Mouse (Mus musculus) CH12.LX (cell line): ENCODE measurements around the gene Tmprss3. TPM values are rescaled to one million over a fixed set of nuclear protein-coding genes. Genes with fewer than 3 reads are reported as not detected.

Experiments used
- DNase-seq: peaks from one replicate; pipeline ENCODE4 v3.0.0-alpha.2; 2013; ENCODE audit errors: extremely low read depth
- H3K27ac ChIP-seq: 2 replicates; pipeline ENCODE4 v1.5.1; 2012; ENCODE audit warnings: low read depth, mild to moderate bottlenecking, control low read depth, moderate library complexity; ENCODE audit not compliant: insufficient read depth
- H3K27me3 ChIP-seq: replicated peaks from 2 replicates; pipeline ENCODE3; 2012; ENCODE audit warnings: inconsistent platforms
- H3K36me3 ChIP-seq, 2 experiments: replicated peaks in 1 of 2; 2 replicates each; pipeline versions ENCODE3 to v1.6.1; 2012; ENCODE audit warnings: inconsistent platforms in 1 of 2, low read length in 1 of 2, mild to moderate bottlenecking in 1 of 2, mixed read lengths in 1 of 2, moderate library complexity in 1 of 2; ENCODE audit not compliant: control insufficient read depth in 1 of 2, insufficient read depth in 1 of 2
- H3K4me1 ChIP-seq, 2 experiments: 2 replicates each; pipeline ENCODE4 v1.6.1; 2012; ENCODE audit warnings: inconsistent platforms in 1 of 2, moderate library complexity in 1 of 2; ENCODE audit not compliant: insufficient read depth in 2 of 2, control insufficient read depth in 1 of 2
- H3K4me2 ChIP-seq: 2 replicates; pipeline ENCODE4 v1.6.1; 2012; ENCODE audit warnings: low read depth, mild to moderate bottlenecking, control low read depth; ENCODE audit not compliant: poor library complexity, insufficient read depth, severe bottlenecking
- H3K4me3 ChIP-seq, 3 experiments: fragments of 150-350 bp in 1 of 3; sonication (generic) in 1 of 3; replicated peaks in 1 of 3; 2 replicates each; pipeline versions ENCODE3 to v1.5.1; 2011 to 2012; ENCODE audit warnings: low read depth in 2 of 3, low read length in 2 of 3, mild to moderate bottlenecking in 2 of 3, moderate library complexity in 2 of 3, control low read depth in 1 of 3, improper control_type of control experiment in 1 of 3, inconsistent platforms in 1 of 3, mixed read lengths in 1 of 3; ENCODE audit not compliant: poor library complexity in 1 of 3
- H3K79me2 ChIP-seq: replicated peaks from 2 replicates; pipeline ENCODE4 v1.6.1; 2012; ENCODE audit warnings: mild to moderate bottlenecking, moderate library complexity; ENCODE audit not compliant: control insufficient read depth, poor library complexity, insufficient read depth, severe bottlenecking; ENCODE audit errors: extremely low read depth
- H3K9ac ChIP-seq: 2 replicates; pipeline ENCODE4 v1.6.1; 2012; ENCODE audit warnings: low read depth, mild to moderate bottlenecking, control low read depth, moderate library complexity; ENCODE audit not compliant: insufficient read depth
- H3K9me3 ChIP-seq: replicated peaks from 2 replicates; pipeline ENCODE3; 2012; ENCODE audit warnings: low read length, inconsistent platforms, mixed read lengths
- BHLHE40 ChIP-seq: IDR thresholded peaks from 2 replicates; pipeline ENCODE4 v1.6.1; 2011; ENCODE audit warnings: mild to moderate bottlenecking, low read depth, low read length, improper control_type of control experiment
- CHD1 ChIP-seq: IDR thresholded peaks from 2 replicates; pipeline ENCODE4 v1.6.1; 2012; ENCODE audit warnings: low read depth, low read length, improper control_type of control experiment, inconsistent platforms
- CHD2 ChIP-seq: IDR thresholded peaks from 2 replicates; pipeline ENCODE4 v1.6.1; 2011; ENCODE audit warnings: low read length, improper control_type of control experiment
- CTCF ChIP-seq, 2 experiments: IDR thresholded peaks in 1 of 2; conservative IDR thresholded peaks in 1 of 2; 2 replicates each; pipeline ENCODE4 v1.5.1; 2011 to 2012; ENCODE audit warnings: low read depth in 2 of 2, low read length in 2 of 2, improper control_type of control experiment in 1 of 2, inconsistent platforms in 1 of 2, mild to moderate bottlenecking in 1 of 2, moderate library complexity in 1 of 2
- EP300 ChIP-seq: IDR thresholded peaks from 2 replicates; pipeline ENCODE4 v1.6.1; 2011; ENCODE audit warnings: low read length, improper control_type of control experiment
- IRF4 ChIP-seq: IDR thresholded peaks from 2 replicates; pipeline ENCODE4 v1.6.1; 2014; ENCODE audit warnings: low read depth, mild to moderate bottlenecking, inconsistent platforms, low read length, improper control_type of control experiment
- JUN ChIP-seq: IDR thresholded peaks from 2 replicates; pipeline ENCODE4 v1.6.1; 2011; ENCODE audit warnings: low read depth, mild to moderate bottlenecking, low read length, improper control_type of control experiment, moderate library complexity; ENCODE audit not compliant: insufficient read depth
- KAT2A ChIP-seq: IDR thresholded peaks from 2 replicates; pipeline ENCODE4 v1.6.1; 2012; ENCODE audit warnings: low read length, improper control_type of control experiment, inconsistent platforms; ENCODE audit not compliant: insufficient replicate concordance
- MAX ChIP-seq: IDR thresholded peaks from 2 replicates; pipeline ENCODE4 v1.6.1; 2011; ENCODE audit warnings: low read length, improper control_type of control experiment
- MAZ ChIP-seq: IDR thresholded peaks from 2 replicates; pipeline ENCODE4 v1.6.1; 2012; ENCODE audit warnings: low read depth, mild to moderate bottlenecking, inconsistent platforms, low read length, improper control_type of control experiment, moderate library complexity
- MEF2A ChIP-seq: IDR thresholded peaks from 2 replicates; pipeline ENCODE4 v1.6.1; 2014; ENCODE audit warnings: low read depth, mild to moderate bottlenecking, inconsistent platforms, low read length, improper control_type of control experiment, borderline replicate concordance
- NRF1 ChIP-seq: IDR thresholded peaks from 2 replicates; pipeline ENCODE4 v1.6.1; 2014; ENCODE audit warnings: low read depth, mild to moderate bottlenecking, inconsistent platforms, low read length, improper control_type of control experiment, moderate library complexity
- RAD21 ChIP-seq: IDR thresholded peaks from 2 replicates; pipeline ENCODE4 v1.6.1; 2011; ENCODE audit warnings: low read depth, mild to moderate bottlenecking, low read length, improper control_type of control experiment, moderate library complexity
- SIN3A ChIP-seq: IDR thresholded peaks from 2 replicates; pipeline ENCODE4 v1.6.1; 2012; ENCODE audit warnings: low read length, improper control_type of control experiment, inconsistent platforms
- SMC3 ChIP-seq: IDR thresholded peaks from 2 replicates; pipeline ENCODE4 v1.6.1; 2011; ENCODE audit warnings: low read depth, low read length, improper control_type of control experiment
- TBP ChIP-seq: conservative IDR thresholded peaks from 2 replicates; pipeline ENCODE4 v1.6.1; 2011; ENCODE audit warnings: low read depth, low read length, improper control_type of control experiment
- TCF12 ChIP-seq: IDR thresholded peaks from 2 replicates; pipeline ENCODE4 v1.6.1; 2014; ENCODE audit warnings: low read depth, mild to moderate bottlenecking, inconsistent platforms, low read length, improper control_type of control experiment
- UBTF ChIP-seq: IDR thresholded peaks from 2 replicates; pipeline ENCODE4 v1.6.1; 2012; ENCODE audit warnings: low read depth, mild to moderate bottlenecking, inconsistent platforms, low read length, improper control_type of control experiment, moderate library complexity
- USF1 ChIP-seq: IDR thresholded peaks from 2 replicates; pipeline ENCODE4 v1.6.1; 2014; ENCODE audit warnings: low read depth, mild to moderate bottlenecking, inconsistent platforms, low read length, improper control_type of control experiment
- USF2 ChIP-seq: conservative IDR thresholded peaks from 2 replicates; pipeline ENCODE4 v1.6.1; 2011; ENCODE audit warnings: low read depth, low read length, improper control_type of control experiment
- ZC3H11A ChIP-seq: IDR thresholded peaks from 2 replicates; pipeline ENCODE4 v1.6.1; 2012; ENCODE audit warnings: low read depth, mild to moderate bottlenecking, inconsistent platforms, low read length, improper control_type of control experiment
- ZMIZ1 ChIP-seq: IDR thresholded peaks from 2 replicates; pipeline ENCODE4 v1.6.1; 2012; ENCODE audit warnings: low read depth, mild to moderate bottlenecking, inconsistent platforms, low read length, improper control_type of control experiment
- dilution Hi-C: fragments of 300-500 bp; cut with MboI; formaldehyde crosslinking; loops from 2 replicates; pipeline ENCODE4 v1.14.3; 2020; ENCODE audit warnings: low sequenced_read_pairs; ENCODE audit not compliant: extremely low pct_unique_long_range_greater_than_20kb, extremely low pct_ligation_motif_present
- in situ Hi-C: fragments of 300-500 bp; cut with MboI; formaldehyde crosslinking; loops from 3 replicates; pipeline ENCODE4 v1.14.3; 2019; ENCODE audit warnings: low sequenced_read_pairs, low pct_ligation_motif_present, low pct_unique_long_range_greater_than_20kb, mixed read lengths
- polyA plus RNA-seq: library from polyadenylated mRNA; unstranded; fragments of >175 nt; gene quantifications from 2 replicates; pipeline ENCODE4 v1.2.1, GENCODE M21; 2012; ENCODE audit warnings: low read depth; ENCODE audit not compliant: insufficient read length
- total RNA-seq, 2 experiments: library from RNA; depleted of rRNA; stranded (reverse); fragments of 300-350 nt in 1 of 2; fragments of >200 nt in 1 of 2; gene quantifications; 2 replicates each; pipeline ENCODE4 v1.2.3; 2012 to 2014

Gene Tmprss3
- total and polyA plus RNA-seq, 3 experiments: not detected

- Histone ChIP-seq H3K27ac (no peak overlapping the region), H3K9ac (no peak overlapping the region), H3K9me3 (no peaks in the 10 kb centered on the region), H3K4me1 (peaks cover 5 to 20% of the 10 kb centered on the region in 2 experiments; a peak in 3 of 4 replicates)
- TF ChIP-seq SIN3A (no peak), JUN (no peak), USF2 (no peak), CHD1 (no peak), IRF4 (no peak), EP300 (no peak), TCF12 (no peak), KAT2A (no peak), RAD21 (no peak), TBP (no peak)
- TF ChIP-seq, all 38 proteins: peak for 0
- no peaks in the 10 kb centered on the region for H3K79me2 ChIP-seq
- in situ Hi-C loops: no loop called here
- DNase-seq: no peak
- H3K36me3 ChIP-seq: no peaks in the 10 kb centered on the region
- no peak overlapping the region for H3K4me2 ChIP-seq
- no peak overlapping the region for H3K4me3 ChIP-seq
- dilution Hi-C loops: no loop called here
- peaks cover 7% of the 10 kb centered on the region for H3K27me3 ChIP-seq
These were observed 11.5 kb upstream of the Tmprss3 start for GRCm38 (mm10) chr17:31210299-31210698.

- Histone ChIP-seq H3K27me3 (peaks cover 7% of the 10 kb centered on the region), H3K79me2 (no peaks in the 10 kb centered on the region)
- in situ Hi-C loops: no loop called here
- TF ChIP-seq CHD2: no peak
- TF ChIP-seq, all 38 proteins: peak for 0
- Histone ChIP-seq H3K4me2 (no peak overlapping the region), H3K36me3 (no peaks in the 10 kb centered on the region), H3K27ac (no peak overlapping the region), H3K4me3 (no peak overlapping the region), H3K9me3 (no peaks in the 10 kb centered on the region), H3K4me1 (peaks cover 0 to 11% of the 10 kb centered on the region in 2 experiments; a peak in 2 of 4 replicates), H3K9ac (no peak overlapping the region)
- dilution Hi-C loops: no loop called here
- no peak for DNase-seq
These were observed 10.7 kb upstream of the Tmprss3 start for GRCm38 (mm10) chr17:31209376-31209930.

GRCm38 (mm10) chr17:31208654-31209053 is 9.9 kb upstream of the Tmprss3 start:
- Histone ChIP-seq H3K9me3 (no peaks in the 10 kb centered on the region), H3K4me1 (peaks cover 0 to 6% of the 10 kb centered on the region in 2 experiments; a peak in 2 of 4 replicates), H3K27ac (no peak overlapping the region), H3K36me3 (no peaks in the 10 kb centered on the region), H3K9ac (no peak overlapping the region), H3K4me3 (no peak overlapping the region), H3K79me2 (no peaks in the 10 kb centered on the region), H3K4me2 (no peak overlapping the region), H3K27me3 (peaks cover 7% of the 10 kb centered on the region)
- no peak for DNase-seq
- dilution Hi-C loops: no loop called here
- in situ Hi-C loops: no loop called here
- no peak for TF ChIP-seq IRF4
- TF ChIP-seq ZMIZ1: no peak
- no peak for TF ChIP-seq JUN
- TF ChIP-seq USF1: no peak
- TF ChIP-seq ZC3H11A: no peak
- no peak for TF ChIP-seq BHLHE40
- TF ChIP-seq MEF2A: no peak
- TF ChIP-seq NRF1: no peak
- TF ChIP-seq UBTF: no peak
- TF ChIP-seq MAX: no peak
- TF ChIP-seq MAZ: no peak
- TF ChIP-seq CTCF (conservative IDR thresholded peaks at IDR 0.05 in 1 of 2, IDR thresholded peaks at IDR 0.05 in 1 of 2; ENCODE audit: low read depth in 2 of 2, low read length in 2 of 2): no peak
- TF ChIP-seq SMC3: no peak
